Mouse (Mus musculus): ENCODE data around the gene Hoxb1.
A peak's percentile ranks its signal among the peaks of the same experiment; 100 is the strongest.

- peak; percentile 9; the same call in 1 of the 2 replicates for TF ChIP-seq CTCF (IDR thresholded peaks at IDR 0.05)
- peak; percentile 26 for TF ChIP-seq EP300 (IDR thresholded peaks at IDR 0.05)
Measured at GRCm38 (mm10) chr11:96414002-96414401, 48.5 kb downstream of the Hoxb1 start.

Measured in lung, postnatal 0 days (tissue).